Mouse (Mus musculus) hindbrain, embryonic 11.5 days (tissue): ENCODE measurements around the gene Sumf2. TPM values are rescaled to one million over a fixed set of nuclear protein-coding genes. Genes with fewer than 3 reads are reported as not detected.

Experiments
- polyA plus RNA-seq: library from polyadenylated mRNA; unstranded; fragments of >200 nt; fragmentation: Nextera tagmentation; extraction: Ambion mirVana; gene quantifications from 2 replicates; pipeline ENCODE4 v1.2.1, GENCODE M21; 2014

The Sumf2 gene
- polyA plus RNA-seq, 1 experiment from 2014 or later, result 48.7 TPM

Other genes with a start within 250 kb of the Sumf2 start
- 7.4 and 7.5 TPM in 2 replicates for gene Zfp11, start 176.9 kb upstream of the Sumf2 start, polyA plus RNA-seq
- gene Sept14, start 138.5 kb upstream of the Sumf2 start, polyA plus RNA-seq, result not detected in 2 replicates
- gene Mrps17, start 131.5 kb upstream of the Sumf2 start, polyA plus RNA-seq, result 167 and 186 TPM in 2 replicates
- gene Nipsnap2, start 121.9 kb upstream of the Sumf2 start, polyA plus RNA-seq, result 82.1 and 85.7 TPM in 2 replicates
- gene Psph, start 59.5 kb upstream of the Sumf2 start, polyA plus RNA-seq, result 39.8 and 40.0 TPM in 2 replicates
- gene Chchd2, start 40.5 kb downstream of the Sumf2 start, polyA plus RNA-seq, result 935 and 992 TPM in 2 replicates
- 8.2 and 9.2 TPM in 2 replicates for gene Zbed5, start 48.7 kb downstream of the Sumf2 start, polyA plus RNA-seq
- 0.07 and 0.14 TPM in 2 replicates for gene Phkg1, start 51.6 kb downstream of the Sumf2 start, polyA plus RNA-seq
- gene Nupr1l, start 61.6 kb downstream of the Sumf2 start, polyA plus RNA-seq, result 5.1 and 5.7 TPM in 2 replicates
- gene Vkorc1l1, start 95.0 kb downstream of the Sumf2 start, polyA plus RNA-seq, result 28.5 and 34.1 TPM in 2 replicates
- 33.2 and 35.0 TPM in 2 replicates for gene Gusb, start 156.1 kb downstream of the Sumf2 start, polyA plus RNA-seq
- 26.0 and 34.1 TPM in 2 replicates for gene Asl, start 182.3 kb downstream of the Sumf2 start, polyA plus RNA-seq
- gene Crcp, start 182.3 kb downstream of the Sumf2 start, polyA plus RNA-seq, result 42.2 and 44.8 TPM in 2 replicates
- gene Tpst1, start 226.3 kb downstream of the Sumf2 start, polyA plus RNA-seq, result 61.5 and 63.7 TPM in 2 replicates